Mouse (Mus musculus): ENCODE results near the gene Cxcl10.

GRCm38 (mm10) chr5:92358767-92359455 lies 10.2 kb upstream of the Cxcl10 start:
- TF ChIP-seq POLR2A (IDR thresholded peaks at IDR 0.05; ENCODE audit: insufficient read depth, low read depth, low read length) (no peak), CTCF (IDR thresholded peaks at IDR 0.05) (peak; percentile 27; the same call in 1 of the 2 replicates), EP300 (IDR thresholded peaks at IDR 0.05; ENCODE audit: insufficient read depth, low read depth, low read length) (no peak)

All from heart, adult 2 months (tissue).